Mouse (Mus musculus) midbrain, embryonic 15.5 days (tissue): ENCODE measurements around the gene Cd22. TPM values are rescaled to one million over a fixed set of nuclear protein-coding genes. Genes with fewer than 3 reads are reported as not detected.
"Not testable (repeated sequence)": the region's sequence is repeated elsewhere in the genome, so short reads cannot be mapped to it uniquely, and the experiment has no call there.

Experiments used
- ATAC-seq: fragments of 200-750 bp; cut with Nextera tagmentation; replicated peaks from 2 replicates; pipeline ENCODE4 v1.8.0; 2017; ENCODE audit warnings: moderate TSS enrichment
- H3K27ac ChIP-seq: fragments of 300-500 bp; sonication (generic); 2 replicates; pipeline ENCODE4 v1.5.1; 2015; ENCODE audit warnings: mild to moderate bottlenecking, inconsistent platforms
- H3K27me3 ChIP-seq: fragments of 300-500 bp; sonication (generic); replicated peaks from 2 replicates; pipeline ENCODE4 v1.6.1; 2015; ENCODE audit warnings: inconsistent platforms
- H3K36me3 ChIP-seq: fragments of 300-500 bp; sonication (generic); replicated peaks from 2 replicates; pipeline ENCODE4 v1.6.1; 2015; ENCODE audit warnings: inconsistent platforms
- H3K4me1 ChIP-seq: fragments of 300-500 bp; sonication (generic); 2 replicates; pipeline ENCODE4 v1.6.1; 2015; ENCODE audit warnings: inconsistent platforms
- H3K4me2 ChIP-seq: fragments of 300-500 bp; sonication (generic); 2 replicates; pipeline ENCODE4 v1.6.1; 2015; ENCODE audit warnings: inconsistent platforms, mild to moderate bottlenecking, moderate library complexity
- H3K4me3 ChIP-seq: fragments of 300-500 bp; sonication (generic); 2 replicates; pipeline ENCODE4 v1.5.1; 2015; ENCODE audit warnings: mild to moderate bottlenecking, inconsistent platforms
- H3K9ac ChIP-seq: fragments of 300-500 bp; sonication (generic); 2 replicates; pipeline ENCODE4 v1.6.1; 2015; ENCODE audit warnings: mild to moderate bottlenecking, inconsistent platforms
- H3K9me3 ChIP-seq: fragments of 300-500 bp; sonication (generic); 2 replicates; pipeline ENCODE4 v1.6.1; 2016; ENCODE audit warnings: inconsistent platforms
- WGBS: fragments of 180-500 bp; shearing (Covaris S2); methylation state at CpG from one replicate; pipeline ENCODE4 v1.1.7; 2015; ENCODE audit warnings: mixed read lengths; 5-methylcytosine and 5-hydroxymethylcytosine counted together
- polyA plus RNA-seq: library from polyadenylated mRNA; unstranded; fragments of >200 nt; fragmentation: Nextera tagmentation; extraction: Ambion mirVana; gene quantifications from 2 replicates; pipeline ENCODE4 v1.2.1, GENCODE M21; 2015

Cd22 gene
- polyA plus RNA-seq, 1 experiment from 2014 or later = not detected

DNA sequence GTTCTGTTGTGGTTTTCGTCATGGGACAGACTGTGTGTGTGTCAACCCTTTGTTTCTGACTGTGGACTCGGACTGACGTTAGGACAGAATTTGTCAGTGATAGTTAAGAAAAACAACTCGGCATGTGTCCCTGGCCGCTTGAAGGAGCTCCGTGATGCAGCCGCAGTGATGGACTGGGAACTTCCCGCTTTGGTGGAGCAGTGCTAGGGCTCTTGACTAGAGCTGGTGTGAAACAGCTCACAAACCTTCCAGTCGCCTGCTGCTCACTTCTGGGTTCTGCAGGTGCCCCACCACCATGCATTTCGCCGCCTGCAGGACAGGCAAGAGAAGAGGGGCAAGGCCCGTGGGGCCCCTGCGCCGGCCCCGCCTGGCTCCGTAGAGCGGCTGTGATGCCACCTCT is 47.9 kb downstream of the Cd22 start:
- Histone ChIP-seq H3K4me3 (no peak overlapping the region), H3K27ac (no peak overlapping the region), H3K9ac (no peak overlapping the region), H3K27me3 (no peaks in the 10 kb centered on the region), H3K9me3 (no peaks in the 10 kb centered on the region), H3K36me3 (no peaks in the 10 kb centered on the region), H3K4me1 (no peaks in the 10 kb centered on the region), H3K4me2 (no peak overlapping the region)
- no peak for ATAC-seq
- WGBS = 64% methylated on average over 17 of the region's 17 CpGs

DNA sequence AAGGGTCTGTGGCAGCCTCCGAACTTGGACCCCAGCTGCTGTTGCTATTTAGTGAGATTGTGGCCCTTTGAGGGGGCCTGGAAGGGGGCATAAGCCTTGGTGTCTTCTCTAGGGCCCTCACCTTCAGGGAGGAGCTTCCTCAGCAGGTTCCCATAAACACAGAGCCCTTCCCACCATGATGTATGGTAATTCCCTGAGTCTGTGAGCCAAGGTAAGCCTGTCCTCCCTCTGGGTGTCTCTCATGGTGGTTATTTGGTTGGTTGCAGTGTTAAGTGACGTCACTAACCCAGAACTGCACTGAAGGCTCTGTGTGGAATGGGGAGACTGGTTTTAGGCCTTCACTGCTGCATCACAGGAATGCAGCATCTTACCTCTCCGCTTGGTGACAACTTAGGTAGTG is 50.7 kb downstream of the Cd22 start:
- 82% methylated on average over 3 of the region's 3 CpGs for WGBS
- Histone ChIP-seq H3K9me3 (no peaks in the 10 kb centered on the region), H3K36me3 (no peaks in the 10 kb centered on the region), H3K9ac (no peak overlapping the region), H3K4me1 (no peaks in the 10 kb centered on the region), H3K27ac (no peak overlapping the region), H3K4me2 (no peak overlapping the region), H3K4me3 (no peak overlapping the region), H3K27me3 (no peaks in the 10 kb centered on the region)
- ATAC-seq = no peak

GRCm38 (mm10) chr7:30828871-30829270 is 51.3 kb downstream of the Cd22 start:
- H3K4me1 ChIP-seq, H3K27ac ChIP-seq, H3K27me3 ChIP-seq, H3K4me2 ChIP-seq, ATAC-seq, H3K36me3 ChIP-seq, H3K9ac ChIP-seq, H3K4me3 ChIP-seq, H3K9me3 ChIP-seq: not testable (repeated sequence)

GRCm38 (mm10) chr7:30826660-30827059 is 53.5 kb downstream of the Cd22 start:
- Histone ChIP-seq H3K36me3 (no peaks in the 10 kb centered on the region), H3K27ac (no peak overlapping the region), H3K4me1 (no peaks in the 10 kb centered on the region), H3K9me3 (no peaks in the 10 kb centered on the region), H3K9ac (no peak overlapping the region), H3K4me2 (no peak overlapping the region), H3K4me3 (no peak overlapping the region), H3K27me3 (no peaks in the 10 kb centered on the region)
- ATAC-seq = no peak
- 92% methylated on average over 10 of the region's 10 CpGs for WGBS

DNA sequence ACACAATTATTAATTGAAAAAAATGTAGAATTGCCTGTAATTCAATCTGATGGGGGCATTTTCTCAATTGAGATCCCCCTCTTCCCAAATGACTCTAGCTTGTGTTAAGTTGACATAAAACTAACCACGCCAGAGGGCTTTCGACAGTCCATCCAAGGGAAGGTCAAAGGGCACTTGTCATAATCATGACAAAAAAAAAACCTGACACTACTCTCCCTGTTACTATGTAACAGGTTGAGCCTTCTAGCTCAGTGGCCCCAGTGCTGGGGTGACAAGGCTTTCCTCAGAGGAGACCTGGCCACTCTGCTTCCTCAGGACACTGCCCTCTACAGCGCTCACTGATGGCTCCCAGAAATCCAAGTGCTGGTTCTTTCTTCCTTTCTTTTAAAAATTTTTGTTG is 55.8 kb downstream of the Cd22 start:
- no peaks in the 10 kb centered on the region for H3K4me1 ChIP-seq
- H3K9ac ChIP-seq = no peak overlapping the region
- no peaks in the 10 kb centered on the region for H3K27me3 ChIP-seq
- no peak for ATAC-seq
- H3K9me3 ChIP-seq = no peaks in the 10 kb centered on the region
- H3K36me3 ChIP-seq = no peaks in the 10 kb centered on the region
- H3K4me2 ChIP-seq = no peak overlapping the region
- H3K4me3 ChIP-seq = no peak overlapping the region
- no peak overlapping the region for H3K27ac ChIP-seq
- 94% methylated on average over 3 of the region's 3 CpGs for WGBS

GRCm38 (mm10) chr7:30823675-30824074 is 56.5 kb downstream of the Cd22 start, which contains the start of gene Ffar2:
Gene Ffar2 (minus strand): TSS chr7:30823775.
- no peak within 1 kb of the TSS for H3K4me3 ChIP-seq
- WGBS = 91% methylated on average over 18 of the region's 18 CpGs
- H3K4me1 ChIP-seq = no peaks in the 10 kb centered on the region
- H3K27ac ChIP-seq = no peak within 1 kb of the TSS
- no peaks in the 10 kb centered on the region for H3K27me3 ChIP-seq
- H3K4me2 ChIP-seq = no peak within 1 kb of the TSS
- ATAC-seq = no peak
- H3K9me3 ChIP-seq = no peaks in the 10 kb centered on the region
- H3K36me3 ChIP-seq = no peaks in the 10 kb centered on the region
- no peak within 1 kb of the TSS for H3K9ac ChIP-seq

DNA sequence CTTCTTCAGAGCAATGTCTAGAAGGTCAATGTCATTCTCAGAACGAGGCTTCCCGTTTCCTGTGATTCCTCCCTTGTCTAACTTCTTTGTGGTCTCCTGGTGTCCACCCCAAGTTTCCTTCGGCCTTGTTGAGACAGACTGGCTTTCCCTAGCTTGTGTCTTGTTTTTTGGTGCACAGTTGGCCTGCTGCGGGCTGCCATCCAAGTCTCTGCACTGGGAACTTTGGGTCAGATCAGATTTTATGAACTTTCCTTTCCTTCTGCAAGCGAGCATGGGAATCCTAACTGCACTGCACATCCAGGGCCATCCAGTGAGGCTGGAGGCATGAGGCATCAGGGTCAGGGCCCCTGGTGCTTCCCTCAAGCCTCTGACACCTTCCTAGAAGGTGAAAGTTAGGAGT is 58.6 kb downstream of the Cd22 start:
- 83% methylated on average over 5 of the region's 5 CpGs for WGBS
- Histone ChIP-seq H3K4me2 (no peak overlapping the region), H3K9me3 (no peaks in the 10 kb centered on the region), H3K4me1 (no peaks in the 10 kb centered on the region), H3K4me3 (no peak overlapping the region), H3K27ac (no peak overlapping the region), H3K9ac (no peak overlapping the region), H3K36me3 (no peaks in the 10 kb centered on the region), H3K27me3 (no peaks in the 10 kb centered on the region)
- ATAC-seq = no peak

DNA sequence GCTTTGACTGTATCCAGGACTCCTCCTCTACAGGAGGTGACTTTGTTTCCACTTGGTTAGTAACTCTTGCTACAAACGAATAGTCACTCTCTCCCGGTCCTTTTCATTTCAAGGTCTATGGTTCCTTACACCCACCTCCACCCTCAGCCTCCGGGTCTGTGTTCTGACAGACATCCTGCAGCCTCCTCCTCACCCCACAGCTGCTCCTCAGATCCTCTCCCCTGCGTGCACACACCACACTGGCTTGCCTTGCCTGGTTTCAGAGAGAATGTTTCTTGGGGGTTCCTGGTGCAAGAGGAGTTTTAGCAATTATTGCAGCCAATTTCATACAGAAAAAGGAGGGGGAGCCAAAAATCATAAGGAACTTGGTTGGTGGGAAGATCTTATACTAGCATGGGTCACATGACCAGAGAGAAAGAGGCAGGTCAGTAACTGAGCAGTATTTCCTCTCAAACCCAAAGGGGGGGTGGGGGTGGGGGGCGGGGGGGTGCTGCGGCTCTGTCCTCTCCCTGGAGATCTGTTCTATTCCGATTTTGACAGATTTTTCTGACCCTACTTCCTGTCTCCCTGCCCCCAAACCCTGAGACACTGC is 59.2 kb downstream of the Cd22 start:
- Histone ChIP-seq H3K27ac (no peak overlapping the region), H3K4me1 (no peaks in the 10 kb centered on the region), H3K27me3 (no peaks in the 10 kb centered on the region; the same call in 1 of the 2 replicates), H3K36me3 (no peaks in the 10 kb centered on the region), H3K4me2 (no peak overlapping the region), H3K9ac (no peak overlapping the region), H3K4me3 (no peak overlapping the region), H3K9me3 (no peaks in the 10 kb centered on the region)
- ATAC-seq = no peak
- WGBS = 67% methylated on average over 7 of the region's 7 CpGs

GRCm38 (mm10) chr7:30820131-30820530 is 60.0 kb downstream of the Cd22 start:
- Histone ChIP-seq H3K9me3 (no peaks in the 10 kb centered on the region), H3K4me2 (no peak overlapping the region), H3K27me3 (no peaks in the 10 kb centered on the region; the same call in 1 of the 2 replicates), H3K27ac (no peak overlapping the region), H3K4me1 (no peaks in the 10 kb centered on the region), H3K9ac (no peak overlapping the region), H3K4me3 (no peak overlapping the region), H3K36me3 (no peaks in the 10 kb centered on the region)
- ATAC-seq = no peak
- WGBS = 70% methylated on average over 6 of the region's 6 CpGs

Other genes with a start within 250 kb of the Cd22 start
- gene Etv2, start 244.5 kb downstream of the Cd22 start, polyA plus RNA-seq = not detected in 2 replicates
- 145 and 149 TPM in 2 replicates for gene Rbm42, start 230.0 kb downstream of the Cd22 start, polyA plus RNA-seq
- gene Haus5, start 215.3 kb downstream of the Cd22 start, polyA plus RNA-seq = 28.1 and 29.7 TPM in 2 replicates
- gene Pmis2, start 208.7 kb downstream of the Cd22 start, polyA plus RNA-seq = not detected in 2 replicates
- gene 2200002J24Rik, start 181.4 kb downstream of the Cd22 start, polyA plus RNA-seq = not detected in 2 replicates
- 1.7 and 1.8 TPM in 2 replicates for gene Atp4a, start 168.1 kb downstream of the Cd22 start, polyA plus RNA-seq
- gene Tmem147, start 150.8 kb downstream of the Cd22 start, polyA plus RNA-seq = 242 and 252 TPM in 2 replicates
- 0.72 and 1.6 TPM in 2 replicates for gene Gapdhs, start 136.7 kb downstream of the Cd22 start, polyA plus RNA-seq
- 2.4 and 3.0 TPM in 2 replicates for gene Sbsn, start 128.9 kb downstream of the Cd22 start, polyA plus RNA-seq
- gene Dmkn, start 116.6 kb downstream of the Cd22 start, polyA plus RNA-seq = 1.2 and 3.4 TPM in 2 replicates
- gene Krtdap, start 92.4 kb downstream of the Cd22 start, polyA plus RNA-seq = 4.4 TPM in 1 of 2 replicates, not detected in the other
- gene Ffar2, start 56.6 kb downstream of the Cd22 start, polyA plus RNA-seq = not detected in 2 replicates
- not detected in 2 replicates for gene Ffar3, start 24.2 kb downstream of the Cd22 start, polyA plus RNA-seq
- gene Ffar1, start 18.8 kb downstream of the Cd22 start, polyA plus RNA-seq = not detected in 2 replicates
- gene Mag, start 34.5 kb upstream of the Cd22 start, polyA plus RNA-seq = 2.9 and 3.4 TPM in 2 replicates
- 0.49 TPM in 1 of 2 replicates, not detected in the other for gene Hamp2, start 44.3 kb upstream of the Cd22 start, polyA plus RNA-seq
- not detected in 2 replicates for gene Hamp, start 63.7 kb upstream of the Cd22 start, polyA plus RNA-seq
- gene Usf2, start 76.5 kb upstream of the Cd22 start, polyA plus RNA-seq = 32.3 and 32.6 TPM in 2 replicates
- 21.7 and 24.3 TPM in 2 replicates for gene Lsr, start 93.1 kb upstream of the Cd22 start, polyA plus RNA-seq
- gene Fam187b, start 93.4 kb upstream of the Cd22 start, polyA plus RNA-seq = 0.23 and 0.68 TPM in 2 replicates
- 24.8 and 26.8 TPM in 2 replicates for gene Fxyd5, start 162.1 kb upstream of the Cd22 start, polyA plus RNA-seq
- 174 and 186 TPM in 2 replicates for gene Fxyd7, start 171.1 kb upstream of the Cd22 start, polyA plus RNA-seq
- gene Fxyd1, start 176.9 kb upstream of the Cd22 start, polyA plus RNA-seq = 13.2 and 15.5 TPM in 2 replicates
- 0.19 and 0.22 TPM in 2 replicates for gene Lgi4, start 179.0 kb upstream of the Cd22 start, polyA plus RNA-seq
- gene Fxyd3, start 196.4 kb upstream of the Cd22 start, polyA plus RNA-seq = not detected in 2 replicates
- 0.47 and 0.80 TPM in 2 replicates for gene Hpn, start 234.9 kb upstream of the Cd22 start, polyA plus RNA-seq
- 9.2 and 9.9 TPM in 2 replicates for gene Scn1b, start 246.7 kb upstream of the Cd22 start, polyA plus RNA-seq